Mouse (Mus musculus): ENCODE results near the gene Gm37240.

DNA sequence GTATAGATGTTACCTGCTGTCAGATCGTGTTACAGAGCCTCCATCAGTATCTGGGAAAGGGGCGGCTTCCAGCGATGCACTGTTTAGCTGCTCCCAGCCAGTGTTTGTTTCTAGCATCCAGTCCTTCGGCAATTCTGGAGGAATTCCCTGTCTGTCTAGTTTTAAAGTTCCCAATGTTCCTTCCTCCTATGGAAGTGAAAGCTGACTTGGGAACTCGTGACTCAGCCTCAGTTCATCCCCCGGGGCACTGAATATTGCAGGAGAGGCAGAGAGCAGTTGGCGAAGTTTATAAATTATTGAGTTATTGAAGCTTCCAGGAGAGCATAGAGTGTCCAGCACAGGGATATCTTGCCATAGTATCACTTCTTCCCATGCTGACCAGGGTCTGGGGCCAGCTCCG lies 697.5 kb downstream of the Gm37240 start:
- TF ChIP-seq CTCF (IDR thresholded peaks at IDR 0.05; ENCODE audit: low read depth, low read length), result no peak
- no peak for TF ChIP-seq POLR2A (IDR thresholded peaks at IDR 0.05; ENCODE audit: insufficient read depth, low read length)

All from ES-Bruce4 (cell line).